Mouse (Mus musculus): ENCODE data around the gene Jph3. TPM values are rescaled to one million over a fixed set of nuclear protein-coding genes. Genes with fewer than 3 reads are reported as not detected.

Jph3 gene
- total RNA-seq (2021): 2.1 and 2.7 TPM in 2 replicates
- long read RNA-seq, experiment 1: 0 reads
- long read RNA-seq, experiment 2: 0 reads

- DNase-seq: no peak
These were observed at the start of gene Jph3 for GRCm38 (mm10) chr8:121729323-121729722. Gene Jph3 (plus strand): TSS chr8:121729623.

GRCm38 (mm10) chr8:121680896-121681295, 48.5 kb upstream of the Jph3 start:
- peak; percentile 40 for DNase-seq

GRCm38 (mm10) chr8:121681457-121681856, 48.0 kb upstream of the Jph3 start:
- no peak for DNase-seq

- no peak for DNase-seq
These were observed 46.2 kb upstream of the Jph3 start for GRCm38 (mm10) chr8:121683083-121683832.

- peak; percentile 77 for DNase-seq
These were observed 44.0 kb upstream of the Jph3 start for GRCm38 (mm10) chr8:121685419-121685818.

GRCm38 (mm10) chr8:121687455-121688161, 41.8 kb upstream of the Jph3 start:
- DNase-seq: peak; percentile 27

GRCm38 (mm10) chr8:121688496-121688895, 40.9 kb upstream of the Jph3 start:
- no peak for DNase-seq

- peak; percentile 62 for DNase-seq
These were observed 35.0 kb upstream of the Jph3 start for GRCm38 (mm10) chr8:121694453-121694852.

GRCm38 (mm10) chr8:121695585-121696184, 33.7 kb upstream of the Jph3 start:
- peak; percentile 89 for DNase-seq

GRCm38 (mm10) chr8:121697735-121698614, 31.4 kb upstream of the Jph3 start:
- DNase-seq: no peak

- DNase-seq: no peak
These were observed 30.8 kb upstream of the Jph3 start for GRCm38 (mm10) chr8:121698615-121699101.

GRCm38 (mm10) chr8:121699936-121700335, 29.5 kb upstream of the Jph3 start:
- DNase-seq: no peak

- DNase-seq: no peak
These were observed 24.2 kb upstream of the Jph3 start for GRCm38 (mm10) chr8:121705174-121705573.

GRCm38 (mm10) chr8:121706956-121707355, 22.5 kb upstream of the Jph3 start:
- DNase-seq: no peak

GRCm38 (mm10) chr8:121708406-121708805, 21.0 kb upstream of the Jph3 start:
- no peak for DNase-seq

- DNase-seq: no peak
These were observed 11.9 kb upstream of the Jph3 start for GRCm38 (mm10) chr8:121717502-121717901.

- peak; percentile 93 for DNase-seq
These were observed 11.4 kb upstream of the Jph3 start for GRCm38 (mm10) chr8:121717982-121718425.

GRCm38 (mm10) chr8:121718925-121719324, 10.5 kb upstream of the Jph3 start:
- no peak for DNase-seq

GRCm38 (mm10) chr8:121721072-121721471, 8.4 kb upstream of the Jph3 start:
- no peak for DNase-seq

- no peak for DNase-seq
These were observed 5.6 kb upstream of the Jph3 start for GRCm38 (mm10) chr8:121723846-121724245.

GRCm38 (mm10) chr8:121727164-121727563, 2.3 kb upstream of the Jph3 start:
- no peak for DNase-seq

- no peak for DNase-seq
These were observed 331 bp downstream of the Jph3 start for GRCm38 (mm10) chr8:121729754-121730153.

All from adrenal gland, postnatal 14 days (tissue).